Mouse (Mus musculus): Measurements from ENCODE around the gene Uroc1.

Gene Uroc1

GRCm38 (mm10) chr6:90350011-90350410 is 16.9 kb downstream of the Uroc1 start:
- in situ Hi-C loops (cut with MboI, MseI): no loop called here

GRCm38 (mm10) chr6:90358142-90358541 is 25.1 kb downstream of the Uroc1 start:
- in situ Hi-C loops (cut with MboI, MseI): no loop called here

GRCm38 (mm10) chr6:90359445-90359844 is 26.4 kb downstream of the Uroc1 start:
- in situ Hi-C loops (cut with MboI, MseI): no loop called here

- in situ Hi-C loops (cut with MboI, MseI): no loop called here
Measured at GRCm38 (mm10) chr6:90360024-90360781, 27.1 kb downstream of the Uroc1 start.

- in situ Hi-C loops (cut with MboI, MseI): no loop called here
Measured at GRCm38 (mm10) chr6:90360922-90361614, 28.0 kb downstream of the Uroc1 start.

GRCm38 (mm10) chr6:90363301-90363700 is 30.2 kb downstream of the Uroc1 start:
- in situ Hi-C loops (cut with MboI, MseI): no loop called here

- in situ Hi-C loops (cut with MboI, MseI): no loop called here
Measured at GRCm38 (mm10) chr6:90368976-90369724, 36.1 kb downstream of the Uroc1 start, which contains the start of gene Zxdc. TSS of gene Zxdc (plus strand) at chr6:90369492.

GRCm38 (mm10) chr6:90369725-90370553 is 36.9 kb downstream of the Uroc1 start:
- in situ Hi-C loops (cut with MboI, MseI): no loop called here

GRCm38 (mm10) chr6:90374647-90375046 is 41.6 kb downstream of the Uroc1 start:
- in situ Hi-C loops (cut with MboI, MseI): loop anchor here (25.0 kb wide), 2 partner anchors 1813 to 1937 kb away; partner anchors contain the start of genes Eefsec and Mrps25

- in situ Hi-C loops (cut with MboI, MseI): loop anchor here (25.0 kb wide), 2 partner anchors 1810 to 1940 kb away; partner anchors contain the start of genes Eefsec and Mrps25
Measured at GRCm38 (mm10) chr6:90377708-90378107, 44.6 kb downstream of the Uroc1 start.

GRCm38 (mm10) chr6:90381465-90381864 is 48.4 kb downstream of the Uroc1 start:
- in situ Hi-C loops (cut with MboI, MseI): loop anchor here (25.0 kb wide), 2 partner anchors 1806 to 1944 kb away; partner anchors contain the start of genes Eefsec and Mrps25

GRCm38 (mm10) chr6:90390629-90391028 is 57.5 kb downstream of the Uroc1 start:
- in situ Hi-C loops (cut with MboI, MseI): loop anchor here (25.0 kb wide), 2 partner anchors 1797 to 1953 kb away; partner anchors contain the start of genes Eefsec and Mrps25

GRCm38 (mm10) chr6:90393948-90394347 is 60.9 kb downstream of the Uroc1 start:
- in situ Hi-C loops (cut with MboI, MseI): loop anchor here (25.0 kb wide), 2 partner anchors 1793 to 1957 kb away; partner anchors contain the start of genes Eefsec and Mrps25

- in situ Hi-C loops (cut with MboI, MseI): loop anchor here (25.0 kb wide), 2 partner anchors 1792 to 1958 kb away; partner anchors contain the start of genes Eefsec and Mrps25
Measured at GRCm38 (mm10) chr6:90395751-90396150, 62.7 kb downstream of the Uroc1 start.

- in situ Hi-C loops (cut with MboI, MseI): loop anchor here (25.0 kb wide), 2 partner anchors 1790 to 1960 kb away; partner anchors contain the start of genes Eefsec and Mrps25
Measured at GRCm38 (mm10) chr6:90397291-90397690, 64.2 kb downstream of the Uroc1 start.

GRCm38 (mm10) chr6:90408632-90409031 is 75.5 kb downstream of the Uroc1 start:
- in situ Hi-C loops (cut with MboI, MseI): no loop called here

- in situ Hi-C loops (cut with MboI, MseI): no loop called here
Measured at GRCm38 (mm10) chr6:90410972-90411371, 77.9 kb downstream of the Uroc1 start.

- in situ Hi-C loops (cut with MboI, MseI): no loop called here
Measured at GRCm38 (mm10) chr6:90411926-90412325, 78.8 kb downstream of the Uroc1 start.

Measured in T-helper 1 cell (primary cell).